Mouse (Mus musculus) CH12.LX (cell line): ENCODE results near the gene Ntmt1. TPM values are rescaled to one million over a fixed set of nuclear protein-coding genes. Genes with fewer than 3 reads are reported as not detected.

Experiments used
- DNase-seq: peaks from one replicate; pipeline ENCODE4 v3.0.0-alpha.2; 2013; ENCODE audit errors: extremely low read depth
- H3K27ac ChIP-seq: 2 replicates; pipeline ENCODE4 v1.5.1; 2012; ENCODE audit warnings: low read depth, mild to moderate bottlenecking, control low read depth, moderate library complexity; ENCODE audit not compliant: insufficient read depth
- H3K27me3 ChIP-seq: replicated peaks from 2 replicates; pipeline ENCODE3; 2012; ENCODE audit warnings: inconsistent platforms
- H3K36me3 ChIP-seq, 2 experiments: replicated peaks in 1 of 2; 2 replicates each; pipeline versions ENCODE3 to v1.6.1; 2012; ENCODE audit warnings: inconsistent platforms in 1 of 2, low read length in 1 of 2, mild to moderate bottlenecking in 1 of 2, mixed read lengths in 1 of 2, moderate library complexity in 1 of 2; ENCODE audit not compliant: control insufficient read depth in 1 of 2, insufficient read depth in 1 of 2
- H3K4me1 ChIP-seq, 2 experiments: 2 replicates each; pipeline ENCODE4 v1.6.1; 2012; ENCODE audit warnings: inconsistent platforms in 1 of 2, moderate library complexity in 1 of 2; ENCODE audit not compliant: insufficient read depth in 2 of 2, control insufficient read depth in 1 of 2
- H3K4me2 ChIP-seq: 2 replicates; pipeline ENCODE4 v1.6.1; 2012; ENCODE audit warnings: low read depth, mild to moderate bottlenecking, control low read depth; ENCODE audit not compliant: poor library complexity, insufficient read depth, severe bottlenecking
- H3K4me3 ChIP-seq, 3 experiments: fragments of 150-350 bp in 1 of 3; sonication (generic) in 1 of 3; replicated peaks in 1 of 3; 2 replicates each; pipeline versions ENCODE3 to v1.5.1; 2011 to 2012; ENCODE audit warnings: low read depth in 2 of 3, low read length in 2 of 3, mild to moderate bottlenecking in 2 of 3, moderate library complexity in 2 of 3, control low read depth in 1 of 3, improper control_type of control experiment in 1 of 3, inconsistent platforms in 1 of 3, mixed read lengths in 1 of 3; ENCODE audit not compliant: poor library complexity in 1 of 3
- H3K79me2 ChIP-seq: replicated peaks from 2 replicates; pipeline ENCODE4 v1.6.1; 2012; ENCODE audit warnings: mild to moderate bottlenecking, moderate library complexity; ENCODE audit not compliant: control insufficient read depth, poor library complexity, insufficient read depth, severe bottlenecking; ENCODE audit errors: extremely low read depth
- H3K9ac ChIP-seq: 2 replicates; pipeline ENCODE4 v1.6.1; 2012; ENCODE audit warnings: low read depth, mild to moderate bottlenecking, control low read depth, moderate library complexity; ENCODE audit not compliant: insufficient read depth
- H3K9me3 ChIP-seq: replicated peaks from 2 replicates; pipeline ENCODE3; 2012; ENCODE audit warnings: low read length, inconsistent platforms, mixed read lengths
- BHLHE40 ChIP-seq: IDR thresholded peaks from 2 replicates; pipeline ENCODE4 v1.6.1; 2011; ENCODE audit warnings: mild to moderate bottlenecking, low read depth, low read length, improper control_type of control experiment
- E2F4 ChIP-seq: IDR thresholded peaks from 2 replicates; pipeline ENCODE4 v1.6.1; 2011; ENCODE audit warnings: low read depth, low read length, improper control_type of control experiment; ENCODE audit not compliant: insufficient replicate concordance
- EP300 ChIP-seq: IDR thresholded peaks from 2 replicates; pipeline ENCODE4 v1.6.1; 2011; ENCODE audit warnings: low read length, improper control_type of control experiment
- ETS1 ChIP-seq: conservative IDR thresholded peaks from 2 replicates; pipeline ENCODE4 v1.6.1; 2012; ENCODE audit warnings: low read depth, mild to moderate bottlenecking, inconsistent platforms, low read length, improper control_type of control experiment, moderate library complexity
- GABPA ChIP-seq: IDR thresholded peaks from 2 replicates; pipeline ENCODE4 v1.6.1; 2012; ENCODE audit warnings: low read depth, low read length, improper control_type of control experiment, inconsistent platforms; ENCODE audit not compliant: insufficient replicate concordance
- HCFC1 ChIP-seq: IDR thresholded peaks from 2 replicates; pipeline ENCODE4 v1.6.1; 2012; ENCODE audit warnings: low read depth, mild to moderate bottlenecking, inconsistent platforms, low read length, improper control_type of control experiment
- IRF4 ChIP-seq: IDR thresholded peaks from 2 replicates; pipeline ENCODE4 v1.6.1; 2014; ENCODE audit warnings: low read depth, mild to moderate bottlenecking, inconsistent platforms, low read length, improper control_type of control experiment
- JUN ChIP-seq: IDR thresholded peaks from 2 replicates; pipeline ENCODE4 v1.6.1; 2011; ENCODE audit warnings: low read depth, mild to moderate bottlenecking, low read length, improper control_type of control experiment, moderate library complexity; ENCODE audit not compliant: insufficient read depth
- JUND ChIP-seq: conservative IDR thresholded peaks from 2 replicates; pipeline ENCODE4 v1.6.1; 2011; ENCODE audit warnings: low read depth, low read length, improper control_type of control experiment
- KAT2A ChIP-seq: IDR thresholded peaks from 2 replicates; pipeline ENCODE4 v1.6.1; 2012; ENCODE audit warnings: low read length, improper control_type of control experiment, inconsistent platforms; ENCODE audit not compliant: insufficient replicate concordance
- MAX ChIP-seq: IDR thresholded peaks from 2 replicates; pipeline ENCODE4 v1.6.1; 2011; ENCODE audit warnings: low read length, improper control_type of control experiment
- MAZ ChIP-seq: IDR thresholded peaks from 2 replicates; pipeline ENCODE4 v1.6.1; 2012; ENCODE audit warnings: low read depth, mild to moderate bottlenecking, inconsistent platforms, low read length, improper control_type of control experiment, moderate library complexity
- MEF2A ChIP-seq: IDR thresholded peaks from 2 replicates; pipeline ENCODE4 v1.6.1; 2014; ENCODE audit warnings: low read depth, mild to moderate bottlenecking, inconsistent platforms, low read length, improper control_type of control experiment, borderline replicate concordance
- NELFE ChIP-seq: IDR thresholded peaks from 2 replicates; pipeline ENCODE4 v1.6.1; 2011; ENCODE audit warnings: low read depth, low read length, improper control_type of control experiment
- NRF1 ChIP-seq: IDR thresholded peaks from 2 replicates; pipeline ENCODE4 v1.6.1; 2014; ENCODE audit warnings: low read depth, mild to moderate bottlenecking, inconsistent platforms, low read length, improper control_type of control experiment, moderate library complexity
- POLR2AphosphoS2 ChIP-seq: IDR thresholded peaks from 2 replicates; pipeline ENCODE4 v1.6.1; 2011; ENCODE audit warnings: low read depth, low read length, improper control_type of control experiment
- RCOR1 ChIP-seq: conservative IDR thresholded peaks from 2 replicates; pipeline ENCODE4 v1.6.1; 2012; ENCODE audit warnings: low read depth, mild to moderate bottlenecking, inconsistent platforms, low read length, improper control_type of control experiment
- SIN3A ChIP-seq: IDR thresholded peaks from 2 replicates; pipeline ENCODE4 v1.6.1; 2012; ENCODE audit warnings: low read length, improper control_type of control experiment, inconsistent platforms
- TCF12 ChIP-seq: IDR thresholded peaks from 2 replicates; pipeline ENCODE4 v1.6.1; 2014; ENCODE audit warnings: low read depth, mild to moderate bottlenecking, inconsistent platforms, low read length, improper control_type of control experiment
- USF2 ChIP-seq: conservative IDR thresholded peaks from 2 replicates; pipeline ENCODE4 v1.6.1; 2011; ENCODE audit warnings: low read depth, low read length, improper control_type of control experiment
- ZC3H11A ChIP-seq: IDR thresholded peaks from 2 replicates; pipeline ENCODE4 v1.6.1; 2012; ENCODE audit warnings: low read depth, mild to moderate bottlenecking, inconsistent platforms, low read length, improper control_type of control experiment
- ZKSCAN1 ChIP-seq: IDR thresholded peaks from 2 replicates; pipeline ENCODE4 v1.6.1; 2012; ENCODE audit warnings: low read depth, inconsistent platforms, low read length, improper control_type of control experiment, borderline replicate concordance
- ZNF384 ChIP-seq: IDR thresholded peaks from 2 replicates; pipeline ENCODE4 v1.6.1; 2012; ENCODE audit warnings: low read depth, low read length, improper control_type of control experiment, inconsistent platforms
- dilution Hi-C: fragments of 300-500 bp; cut with MboI; formaldehyde crosslinking; loops from 2 replicates; pipeline ENCODE4 v1.14.3; 2020; ENCODE audit warnings: low sequenced_read_pairs; ENCODE audit not compliant: extremely low pct_unique_long_range_greater_than_20kb, extremely low pct_ligation_motif_present
- in situ Hi-C: fragments of 300-500 bp; cut with MboI; formaldehyde crosslinking; loops from 3 replicates; pipeline ENCODE4 v1.14.3; 2019; ENCODE audit warnings: low sequenced_read_pairs, low pct_ligation_motif_present, low pct_unique_long_range_greater_than_20kb, mixed read lengths
- polyA plus RNA-seq: library from polyadenylated mRNA; unstranded; fragments of >175 nt; gene quantifications from 2 replicates; pipeline ENCODE4 v1.2.1, GENCODE M21; 2012; ENCODE audit warnings: low read depth; ENCODE audit not compliant: insufficient read length
- total RNA-seq, 2 experiments: library from RNA; depleted of rRNA; stranded (reverse); fragments of 300-350 nt in 1 of 2; fragments of >200 nt in 1 of 2; gene quantifications; 2 replicates each; pipeline ENCODE4 v1.2.3; 2012 to 2014

Ntmt1 gene
- total and polyA plus RNA-seq, 3 experiments = 43.3 to 66.1 (median 50.4) TPM

DNA sequence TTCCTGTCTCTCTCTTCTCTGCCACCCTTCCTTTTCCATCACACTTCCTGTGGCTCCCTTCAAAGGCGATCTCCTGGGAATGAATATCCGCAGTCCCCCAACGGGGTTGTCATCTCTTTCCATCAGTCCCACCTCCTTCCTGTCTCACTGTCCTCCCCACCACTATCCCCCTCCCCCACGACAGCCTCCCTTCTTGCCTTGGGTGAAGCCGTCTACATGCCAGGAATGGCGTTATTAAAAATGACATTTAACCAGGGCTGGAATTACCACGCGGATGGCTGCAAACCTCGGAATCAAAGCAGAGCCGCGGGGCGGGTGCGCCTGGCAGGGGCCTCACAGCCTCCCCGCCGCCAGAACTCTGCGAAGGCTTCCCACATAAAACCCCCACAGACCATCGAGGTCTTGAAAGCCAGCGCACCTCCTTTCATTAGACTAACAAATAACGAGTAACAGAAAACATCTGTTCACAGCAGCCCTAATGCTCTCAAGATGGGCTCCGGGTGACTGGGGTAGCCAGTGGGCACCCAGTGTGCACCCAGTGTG lies 45.2 kb downstream of the Ntmt1 start:
- in situ Hi-C loops (no loop called here), dilution Hi-C loops (no loop called here)
- Histone ChIP-seq H3K4me1 (peaks cover 4 to 6% of the 10 kb centered on the region in 2 experiments; a peak in 2 of 4 replicates), H3K4me3 (no peak overlapping the region), H3K9ac (no peak overlapping the region), H3K36me3 (no peaks in the 10 kb centered on the region), H3K4me2 (no peak overlapping the region), H3K27me3 (peaks cover 91% of the 10 kb centered on the region), H3K27ac (no peak overlapping the region), H3K79me2 (no peaks in the 10 kb centered on the region), H3K9me3 (no peaks in the 10 kb centered on the region)
- TF ChIP-seq KAT2A (no peak), E2F4 (no peak), BHLHE40 (no peak), JUN (no peak), SIN3A (no peak), POLR2AphosphoS2 (no peak), NELFE (no peak), ZC3H11A (no peak), JUND (no peak), ZNF384 (no peak), MEF2A (no peak), NRF1 (no peak), USF2 (no peak), IRF4 (no peak), HCFC1 (no peak), MAZ (no peak), MAX (no peak), RCOR1 (no peak)
- no peak for DNase-seq

- no peak overlapping the region for H3K4me3 ChIP-seq
- H3K4me1 ChIP-seq = peaks cover 9 to 18% of the 10 kb centered on the region in 2 experiments
- TF ChIP-seq ETS1 (no peak), TCF12 (no peak), MEF2A (no peak), ZNF384 (no peak), MAX (no peak), E2F4 (no peak), ZKSCAN1 (no peak), EP300 (no peak), RCOR1 (no peak), USF2 (no peak), POLR2AphosphoS2 (no peak), BHLHE40 (no peak), GABPA (no peak)
- TF ChIP-seq, all 38 proteins: peak for 0
- H3K79me2 ChIP-seq = no peaks in the 10 kb centered on the region
- H3K9me3 ChIP-seq = no peaks in the 10 kb centered on the region
- H3K36me3 ChIP-seq = no peaks in the 10 kb centered on the region
- no peak for DNase-seq
- peaks cover 85% of the 10 kb centered on the region for H3K27me3 ChIP-seq
- no peak overlapping the region for H3K27ac ChIP-seq
- dilution Hi-C loops (no loop called here), in situ Hi-C loops (no loop called here)
- no peak overlapping the region for H3K4me2 ChIP-seq
- no peak overlapping the region for H3K9ac ChIP-seq
Observed at GRCm38 (mm10) chr2:30857076-30857475, 49.5 kb downstream of the Ntmt1 start.
